Mouse (Mus musculus) midbrain, embryonic 12.5 days (tissue): ENCODE results near the gene Cox4i2. TPM values are rescaled to one million over a fixed set of nuclear protein-coding genes. Genes with fewer than 3 reads are reported as not detected.

Experiments
- ATAC-seq: fragments of 200-750 bp; cut with Nextera tagmentation; 2 replicates; pipeline ENCODE4 v1.8.0; 2017; ENCODE audit warnings: low read depth, moderate TSS enrichment, moderate library complexity; ENCODE audit not compliant: low FRiP score
- H3K27ac ChIP-seq: fragments of 300-500 bp; sonication (generic); replicated peaks from 2 replicates; pipeline ENCODE4 v1.5.1; 2016; ENCODE audit warnings: mild to moderate bottlenecking
- H3K27me3 ChIP-seq: fragments of 300-500 bp; sonication (generic); 2 replicates; pipeline ENCODE4 v1.6.1; 2016; ENCODE audit warnings: mild to moderate bottlenecking
- H3K36me3 ChIP-seq: fragments of 300-500 bp; sonication (generic); 2 replicates; pipeline ENCODE4 v1.6.1; 2016
- H3K4me1 ChIP-seq: fragments of 300-500 bp; sonication (generic); 2 replicates; pipeline ENCODE4 v1.6.1; 2016
- H3K4me2 ChIP-seq: fragments of 300-500 bp; sonication (generic); replicated peaks from 2 replicates; pipeline ENCODE4 v1.6.1; 2016; ENCODE audit warnings: mild to moderate bottlenecking, moderate library complexity
- H3K4me3 ChIP-seq: fragments of 300-500 bp; sonication (generic); 2 replicates; pipeline ENCODE4 v1.5.1; 2016; ENCODE audit warnings: mild to moderate bottlenecking
- H3K9ac ChIP-seq: fragments of 300-500 bp; sonication (generic); replicated peaks from 2 replicates; pipeline ENCODE4 v1.6.1; 2016; ENCODE audit warnings: mild to moderate bottlenecking, moderate library complexity
- H3K9me3 ChIP-seq: fragments of 300-500 bp; sonication (generic); 2 replicates; pipeline ENCODE4 v1.6.1; 2016; ENCODE audit warnings: mild to moderate bottlenecking
- WGBS: fragments of 180-500 bp; shearing (Covaris S2); methylation state at CpG from one replicate; pipeline ENCODE4 v1.1.7; 2016; 5-methylcytosine and 5-hydroxymethylcytosine counted together
- microRNA-seq: library from miRNA; unstranded; fragments of <30 nt; microRNA quantifications from one replicate; pipeline ENCODE4, GENCODE M21; 2017
- polyA plus RNA-seq: library from polyadenylated mRNA; unstranded; fragments of >200 nt; fragmentation: Nextera tagmentation; extraction: Ambion mirVana; gene quantifications from 2 replicates; pipeline ENCODE4 v1.2.1, GENCODE M21; 2016

Cox4i2 gene
- polyA plus RNA-seq, 1 experiment from 2014 or later = 3.9 TPM

DNA sequence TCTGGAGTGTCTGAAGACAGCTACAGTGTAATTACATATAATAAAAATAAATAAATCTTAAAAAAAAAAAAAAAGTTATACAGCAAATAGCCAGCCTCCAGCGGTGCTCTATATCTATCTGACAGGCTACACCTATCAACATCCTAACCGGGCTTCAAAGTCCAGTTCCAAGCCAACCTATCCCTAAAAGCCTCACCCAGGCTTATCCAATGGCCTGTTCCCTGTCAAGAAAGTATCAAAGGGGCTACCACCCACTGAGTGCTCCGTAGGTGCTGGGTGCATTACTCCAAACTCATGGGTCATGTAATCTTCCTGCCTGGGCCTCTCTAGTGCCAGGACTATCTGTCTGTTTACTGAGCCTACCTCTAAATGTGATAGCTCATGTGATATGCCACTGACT is 54.2 kb downstream of the Cox4i2 start:
- peaks cover 31% of the 10 kb centered on the region for H3K4me1 ChIP-seq
- 85% methylated on average over 3 of the region's 3 CpGs for WGBS

DNA sequence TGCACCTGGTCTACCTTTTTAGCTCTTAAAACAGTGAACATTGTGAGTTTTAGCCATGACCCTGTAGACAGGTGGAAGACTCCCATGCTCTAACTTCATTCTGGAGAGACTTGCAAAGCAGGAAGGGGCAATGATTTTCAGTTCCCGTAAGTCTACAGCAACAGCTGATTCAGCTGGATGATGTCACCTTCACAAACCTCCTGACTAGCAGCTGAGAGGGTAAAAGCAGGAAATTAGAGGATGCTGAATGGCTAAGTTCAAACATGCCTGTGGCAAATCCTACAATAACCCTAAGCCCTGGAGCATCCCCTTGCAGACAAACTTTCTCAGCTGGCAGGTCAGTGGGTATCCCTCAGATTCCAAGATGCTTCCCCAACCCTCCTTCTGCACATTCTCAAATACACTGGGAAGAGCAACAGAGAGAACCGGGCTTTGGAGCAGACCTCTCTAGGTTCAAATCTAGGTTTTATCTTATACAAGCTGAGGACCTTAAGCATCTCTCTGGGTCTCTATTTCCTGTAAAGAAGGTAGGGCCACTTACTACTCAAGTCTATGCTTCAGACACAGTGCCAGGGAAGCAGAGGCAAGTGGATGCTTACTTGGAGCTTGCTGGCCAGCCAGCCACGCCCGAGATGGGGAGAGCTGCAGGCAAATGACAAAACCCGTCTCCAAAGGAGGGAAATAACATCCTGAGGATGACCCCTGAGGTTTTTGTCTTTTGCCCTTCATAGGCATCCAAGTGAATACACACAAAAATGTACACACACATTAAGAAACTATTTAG is 56.4 kb downstream of the Cox4i2 start:
- no peaks in the 10 kb centered on the region for H3K9me3 ChIP-seq
- ATAC-seq = no peak
- no peak overlapping the region for H3K4me2 ChIP-seq
- H3K27ac ChIP-seq = no peak overlapping the region
- no peak overlapping the region for H3K4me3 ChIP-seq
- H3K4me1 ChIP-seq = peaks cover 18% of the 10 kb centered on the region
- H3K36me3 ChIP-seq = no peaks in the 10 kb centered on the region
- no peak overlapping the region for H3K9ac ChIP-seq
- H3K27me3 ChIP-seq = no peaks in the 10 kb centered on the region
- WGBS = 85% methylated on average over 5 of the region's 5 CpGs

More for the DNA sequence above, 54.2 kb downstream of the Cox4i2 start:
- H3K4me2 ChIP-seq = no peak overlapping the region
- no peak overlapping the region for H3K27ac ChIP-seq
- H3K27me3 ChIP-seq = no peaks in the 10 kb centered on the region
- no peak overlapping the region for H3K4me3 ChIP-seq
- no peak for ATAC-seq
- H3K9ac ChIP-seq = no peak overlapping the region
- no peaks in the 10 kb centered on the region for H3K9me3 ChIP-seq
- 0 out of 2 replicates have a peak, but pooled peaks cover 2% of the 10 kb centered on the region for H3K36me3 ChIP-seq

DNA sequence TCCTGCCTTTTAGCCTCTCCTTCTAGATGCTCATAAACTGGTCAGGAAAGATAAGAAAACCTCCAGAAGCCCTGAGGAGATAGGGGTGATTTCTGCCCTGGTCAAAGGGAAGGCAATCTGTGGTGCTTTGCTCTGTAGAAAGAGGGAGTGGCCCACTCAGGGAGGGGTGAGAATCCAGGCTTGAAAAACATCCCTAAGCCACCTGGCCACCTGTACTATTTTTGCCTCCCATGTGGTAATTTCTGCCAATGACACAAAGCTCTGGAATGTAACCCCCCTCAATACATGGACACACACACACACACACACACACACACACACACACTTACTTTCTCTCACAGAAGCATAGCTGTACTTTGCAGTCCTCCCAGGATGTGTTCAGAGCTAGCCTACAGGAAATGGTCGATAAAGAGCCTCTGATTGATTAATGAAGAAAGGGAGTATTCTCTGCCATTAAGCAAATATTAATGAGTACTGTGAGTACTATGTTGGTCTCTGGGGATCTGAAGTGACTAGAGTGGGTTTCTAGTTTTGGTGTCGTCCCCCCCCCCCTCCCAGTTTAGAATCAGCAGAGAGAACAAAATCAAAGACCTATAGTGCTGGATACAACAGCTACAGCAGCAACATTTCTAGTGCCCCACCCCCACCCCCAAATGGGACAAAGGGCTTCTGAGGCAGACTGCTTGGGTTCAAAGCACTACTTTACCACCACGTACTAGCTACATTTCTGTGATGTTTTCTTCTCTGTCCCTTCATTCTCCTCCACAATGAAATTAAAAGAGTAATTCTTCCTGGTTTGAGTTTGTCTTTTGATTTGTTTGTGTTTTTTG is 57.6 kb downstream of the Cox4i2 start:
- H3K27me3 ChIP-seq = no peaks in the 10 kb centered on the region
- 37% methylated on average over 3 of the region's 3 CpGs for WGBS
- peaks cover 14% of the 10 kb centered on the region for H3K4me1 ChIP-seq
- no peak overlapping the region for H3K4me2 ChIP-seq
- 0 out of 2 replicates have a peak, but pooled peaks cover 6% of the 10 kb centered on the region for H3K36me3 ChIP-seq
- H3K27ac ChIP-seq = peak overlapping the region; percentile 36
- ATAC-seq = no peak
- H3K4me3 ChIP-seq = no peak overlapping the region
- H3K9me3 ChIP-seq = no peaks in the 10 kb centered on the region
- no peak overlapping the region for H3K9ac ChIP-seq

DNA sequence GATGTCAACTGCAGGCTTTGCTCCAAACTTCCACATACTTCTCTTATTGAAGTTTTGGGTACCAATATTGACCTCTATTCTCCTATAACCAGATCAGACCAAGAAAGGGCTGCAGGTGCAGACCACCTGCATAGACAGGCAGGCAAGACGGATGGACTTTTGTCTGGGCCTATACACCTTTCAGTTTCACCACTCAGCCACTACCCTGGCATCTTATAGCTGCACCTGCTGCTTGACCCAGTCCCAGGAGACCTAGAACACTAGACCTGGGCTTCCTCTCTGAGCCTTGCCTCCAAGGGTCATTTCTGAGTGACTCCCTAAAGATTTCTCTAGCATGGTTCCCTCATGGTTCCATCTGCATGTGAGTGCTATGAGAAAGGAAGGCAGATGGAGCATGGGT is 59.3 kb downstream of the Cox4i2 start:
- H3K9ac ChIP-seq = no peak overlapping the region
- H3K4me3 ChIP-seq = no peak overlapping the region
- H3K9me3 ChIP-seq = no peaks in the 10 kb centered on the region
- no peak for ATAC-seq
- peaks cover 27% of the 10 kb centered on the region for H3K4me1 ChIP-seq
- H3K4me2 ChIP-seq = no peak overlapping the region
- no peak overlapping the region for H3K27ac ChIP-seq
- peaks cover 12% of the 10 kb centered on the region; the same call in 1 of the 2 replicates for H3K36me3 ChIP-seq
- no peaks in the 10 kb centered on the region for H3K27me3 ChIP-seq
- 92% methylated on average over 1 of the region's 1 CpGs for WGBS

DNA sequence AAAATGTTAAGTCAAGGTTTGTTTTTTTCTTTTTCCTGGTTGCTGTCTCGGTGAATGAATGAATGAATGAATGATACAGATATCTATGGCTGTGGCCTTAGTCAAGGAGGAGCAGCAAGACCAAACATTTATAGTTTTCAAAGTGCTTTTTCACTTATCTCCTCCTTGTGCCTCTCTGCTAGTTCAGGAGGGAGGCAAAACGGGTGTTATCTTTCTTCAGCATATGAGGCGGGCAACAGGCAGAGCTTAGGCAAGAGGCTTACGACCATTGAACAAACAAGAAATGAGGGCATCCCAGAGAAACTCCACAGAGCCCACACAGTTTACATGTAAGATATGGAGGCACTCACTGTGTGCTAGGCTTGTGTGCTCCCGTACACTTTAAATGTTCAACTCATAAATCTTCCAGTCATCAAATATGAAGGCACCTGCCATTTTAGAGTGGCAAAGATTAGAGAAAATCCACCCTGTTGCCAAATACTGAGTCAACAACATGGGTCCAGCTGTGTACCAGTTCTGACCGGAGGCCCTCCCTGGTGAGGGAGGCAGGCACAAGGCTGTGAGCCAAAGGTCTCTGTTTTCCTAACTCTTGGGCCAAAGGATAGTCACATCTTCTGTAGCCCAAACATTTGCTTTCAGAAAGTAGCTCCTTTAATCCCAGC is 60.4 kb downstream of the Cox4i2 start:
- H3K4me3 ChIP-seq = no peak overlapping the region
- no peak overlapping the region for H3K9ac ChIP-seq
- ATAC-seq = no peak
- no peaks in the 10 kb centered on the region for H3K9me3 ChIP-seq
- no peaks in the 10 kb centered on the region for H3K27me3 ChIP-seq
- H3K4me1 ChIP-seq = peaks cover 28% of the 10 kb centered on the region
- no peak overlapping the region for H3K27ac ChIP-seq
- no peak overlapping the region for H3K4me2 ChIP-seq
- 91% methylated on average over 6 of the region's 6 CpGs for WGBS
- H3K36me3 ChIP-seq = peaks cover 18% of the 10 kb centered on the region

Small RNAs within 50 kb of the gene (microRNA-seq; reads per million reads assigned to microRNA genes)
- not detected for gene Gm23802

Other genes starting within 250 kb of the Cox4i2 start
- not detected in 2 replicates for gene Defb26, start 242.5 kb upstream of the Cox4i2 start, polyA plus RNA-seq
- gene Defb28, start 235.9 kb upstream of the Cox4i2 start, polyA plus RNA-seq = not detected in 2 replicates
- gene Defb29, start 214.1 kb upstream of the Cox4i2 start, polyA plus RNA-seq = not detected in 2 replicates
- gene Gm17416, start 184.8 kb upstream of the Cox4i2 start, polyA plus RNA-seq = not detected in 2 replicates
- gene Defb21, start 181.4 kb upstream of the Cox4i2 start, polyA plus RNA-seq = not detected in 2 replicates
- gene Defb19, start 173.9 kb upstream of the Cox4i2 start, polyA plus RNA-seq = not detected in 2 replicates
- gene Defb45, start 154.8 kb upstream of the Cox4i2 start, polyA plus RNA-seq = not detected in 2 replicates
- gene Defb36, start 149.8 kb upstream of the Cox4i2 start, polyA plus RNA-seq = not detected in 2 replicates
- gene Defb25, start 131.1 kb upstream of the Cox4i2 start, polyA plus RNA-seq = not detected in 2 replicates
- 0.31 TPM in 1 of 2 replicates, not detected in the other for gene Rem1, start 127.2 kb upstream of the Cox4i2 start, polyA plus RNA-seq
- 142 and 147 TPM in 2 replicates for gene H13, start 84.7 kb upstream of the Cox4i2 start, polyA plus RNA-seq
- gene Mcts2, start 67.1 kb upstream of the Cox4i2 start, polyA plus RNA-seq = 38.4 and 39.6 TPM in 2 replicates
- gene Id1, start 17.9 kb upstream of the Cox4i2 start, polyA plus RNA-seq = 65.1 and 69.6 TPM in 2 replicates
- gene Bcl2l1, start 77.6 kb downstream of the Cox4i2 start, polyA plus RNA-seq = 156 and 168 TPM in 2 replicates
- gene Tpx2, start 93.8 kb downstream of the Cox4i2 start, polyA plus RNA-seq = 109 and 113 TPM in 2 replicates
- not detected in 2 replicates for gene Mylk2, start 157.2 kb downstream of the Cox4i2 start, polyA plus RNA-seq
- 2.4 and 2.6 TPM in 2 replicates for gene Foxs1, start 179.0 kb downstream of the Cox4i2 start, polyA plus RNA-seq
- 1.2 and 1.4 TPM in 2 replicates for gene Dusp15, start 197.5 kb downstream of the Cox4i2 start, polyA plus RNA-seq
- 1.4 and 1.7 TPM in 2 replicates for gene Ttll9, start 208.3 kb downstream of the Cox4i2 start, polyA plus RNA-seq